ENCODE assay signal across 40 mouse cellular contexts in the genomic region with DNA sequence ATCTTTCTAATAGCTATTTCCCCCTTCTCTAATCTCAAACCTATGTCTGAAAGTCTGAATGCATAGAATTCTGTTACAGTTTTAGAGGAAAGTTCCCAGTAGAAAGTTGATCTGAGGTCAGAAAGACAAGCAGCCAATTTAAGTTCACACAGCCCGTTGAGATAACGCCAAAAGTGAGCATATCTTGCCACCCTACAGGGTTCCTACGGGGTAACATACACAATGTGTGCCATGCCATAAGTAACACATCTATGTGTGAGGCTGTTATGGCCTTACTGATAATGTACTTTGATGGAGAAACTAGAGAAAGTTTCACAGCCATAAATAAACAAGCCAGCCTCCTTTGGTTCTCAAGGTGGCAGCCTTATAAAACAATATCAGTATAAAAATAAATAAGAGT. TPM values are rescaled to one million over a fixed set of nuclear protein-coding genes. Genes with fewer than 3 reads are reported as not detected.
"Had no signal": no experiment of that assay in that cellular context is flagged by ENCODE, and none has a peak within 500 bp of the region (broad histone marks: within the 10 kb centered on the region; RNA-seq: fewer than 3 reads in every experiment).

No protein-coding gene starts in this region.

- H3K27ac ChIP-seq: gastrocnemius, adult 2 months; heart, embryonic 10.5 days; hindbrain, embryonic 10.5 days; hindbrain, embryonic 12.5 days; hindbrain, embryonic 14.5 days; intestine, embryonic 15.5 days; layer of hippocampus, adult 2 months; left cerebral cortex, adult 2 months; limb, embryonic 13.5 days; limb, embryonic 15.5 days had no signal

- H3K27me3 ChIP-seq: heart, embryonic 12.5 days; hindbrain, embryonic 12.5 days; intestine, embryonic 15.5 days; limb, embryonic 13.5 days; limb, embryonic 15.5 days had no signal

- H3K9me3 ChIP-seq: heart, embryonic 10.5 days; heart, embryonic 12.5 days; hindbrain, embryonic 10.5 days; hindbrain, embryonic 12.5 days; intestine, embryonic 15.5 days; limb, embryonic 13.5 days; limb, embryonic 15.5 days had no signal

- H3K4me3 ChIP-seq: gastrocnemius, adult 2 months; heart, embryonic 10.5 days; heart, embryonic 12.5 days; hindbrain, embryonic 10.5 days; hindbrain, embryonic 12.5 days; intestine, embryonic 15.5 days; layer of hippocampus, adult 2 months; left cerebral cortex, adult 2 months; limb, embryonic 13.5 days; limb, embryonic 15.5 days had no signal

- ATAC-seq: hindbrain, embryonic 16.5 days; inflammation-experienced regulatory T-cells, adult 6 months; intestine, embryonic 15.5 days; intestine, postnatal 0 days had no signal

- H3K9ac ChIP-seq: heart, embryonic 12.5 days; hindbrain, embryonic 12.5 days; hindbrain, embryonic 14.5 days; intestine, embryonic 15.5 days; limb, embryonic 13.5 days; limb, embryonic 15.5 days had no signal

- H3K4me1 ChIP-seq: heart, embryonic 10.5 days; heart, embryonic 12.5 days; hindbrain, embryonic 12.5 days; intestine, embryonic 15.5 days; limb, embryonic 13.5 days; limb, embryonic 15.5 days had no signal

- H3K36me3 ChIP-seq: heart, embryonic 10.5 days; heart, embryonic 12.5 days; hindbrain, embryonic 10.5 days; hindbrain, embryonic 12.5 days; intestine, embryonic 15.5 days; limb, embryonic 13.5 days; limb, embryonic 15.5 days had no signal

- DNase-seq: gastrocnemius, adult 2 months; gastrocnemius, postnatal 10 days; gastrocnemius, postnatal 25 days; heart, adult 18-20 months; heart, postnatal 10 days; heart, postnatal 4 days; kidney, adult 18-20 months; kidney, adult 8-10 months; kidney, postnatal 10 days; kidney, postnatal 25 days; kidney, postnatal 4 days; left cerebral cortex, postnatal 4 days had no signal

- H3K4me2 ChIP-seq: heart, embryonic 12.5 days; hindbrain, embryonic 12.5 days; hindbrain, embryonic 14.5 days; intestine, embryonic 15.5 days; limb, embryonic 13.5 days; limb, embryonic 15.5 days had no signal

RNA-seq across cellular contexts. Expression of a gene that starts 26.1 kb away (rescaled TPM):
- total RNA-seq: gastrocnemius, adult 2 months; gastrocnemius, postnatal 10 days; gastrocnemius, postnatal 25 days; gastrocnemius, postnatal 4 days; granulocyte monocyte progenitor cell, adult 5-6 weeks; heart, adult 18-20 months; heart, adult 8-10 months; heart, postnatal 10 days; heart, postnatal 25 days; heart, postnatal 4 days; layer of hippocampus, adult 2 months; layer of hippocampus, postnatal 10 days; layer of hippocampus, postnatal 25 days; left cerebral cortex, adult 2 months; left cerebral cortex, postnatal 10 days; left cerebral cortex, postnatal 25 days; left cerebral cortex, postnatal 4 days; liver, adult 2 months had no signal
- polyA plus RNA-seq: frontal cortex, adult 2 months; heart, embryonic 10.5 days; heart, embryonic 12.5 days; heart, embryonic 14.5 days; heart, embryonic 16.5 days; hindbrain, embryonic 10.5 days; hindbrain, embryonic 12.5 days; hindbrain, embryonic 14.5 days; hindbrain, embryonic 16.5 days; inflammation-experienced regulatory T-cells, adult 6 months; intestine, embryonic 15.5 days; intestine, postnatal 0 days; kidney, embryonic 14.5 days; kidney, embryonic 16.5 days; limb, embryonic 11.5 days; limb, embryonic 13.5 days; limb, embryonic 15.5 days; liver, adult 2 months had no signal
